Mouse (Mus musculus) layer of hippocampus, adult 9-10 months (tissue): ENCODE results near the gene Chrnd.
A peak's percentile ranks its signal among the peaks of the same experiment; 100 is the strongest.

ENCODE experiments used
- DNase-seq: peaks from one replicate; pipeline ENCODE4 v3.0.0; 2022; ENCODE audit warnings: low spot score

Chrnd gene

GRCm38 (mm10) chr1:87232197-87232596, 41.8 kb downstream of the Chrnd start:
- no peak for DNase-seq

GRCm38 (mm10) chr1:87239056-87239455, 48.6 kb downstream of the Chrnd start:
- no peak for DNase-seq

GRCm38 (mm10) chr1:87243021-87243420, 52.6 kb downstream of the Chrnd start:
- no peak for DNase-seq

- no peak for DNase-seq
Measured at GRCm38 (mm10) chr1:87245430-87245829, 55.0 kb downstream of the Chrnd start.

- DNase-seq = peak; percentile 64
Measured at GRCm38 (mm10) chr1:87245929-87246815, 55.8 kb downstream of the Chrnd start.
